Mouse (Mus musculus): Measurements from ENCODE around the gene Jak2. TPM values are rescaled to one million over a fixed set of nuclear protein-coding genes. Genes with fewer than 3 reads are reported as not detected.

The Jak2 gene
- polyA plus RNA-seq, 1 experiment = 7.7 TPM

DNA sequence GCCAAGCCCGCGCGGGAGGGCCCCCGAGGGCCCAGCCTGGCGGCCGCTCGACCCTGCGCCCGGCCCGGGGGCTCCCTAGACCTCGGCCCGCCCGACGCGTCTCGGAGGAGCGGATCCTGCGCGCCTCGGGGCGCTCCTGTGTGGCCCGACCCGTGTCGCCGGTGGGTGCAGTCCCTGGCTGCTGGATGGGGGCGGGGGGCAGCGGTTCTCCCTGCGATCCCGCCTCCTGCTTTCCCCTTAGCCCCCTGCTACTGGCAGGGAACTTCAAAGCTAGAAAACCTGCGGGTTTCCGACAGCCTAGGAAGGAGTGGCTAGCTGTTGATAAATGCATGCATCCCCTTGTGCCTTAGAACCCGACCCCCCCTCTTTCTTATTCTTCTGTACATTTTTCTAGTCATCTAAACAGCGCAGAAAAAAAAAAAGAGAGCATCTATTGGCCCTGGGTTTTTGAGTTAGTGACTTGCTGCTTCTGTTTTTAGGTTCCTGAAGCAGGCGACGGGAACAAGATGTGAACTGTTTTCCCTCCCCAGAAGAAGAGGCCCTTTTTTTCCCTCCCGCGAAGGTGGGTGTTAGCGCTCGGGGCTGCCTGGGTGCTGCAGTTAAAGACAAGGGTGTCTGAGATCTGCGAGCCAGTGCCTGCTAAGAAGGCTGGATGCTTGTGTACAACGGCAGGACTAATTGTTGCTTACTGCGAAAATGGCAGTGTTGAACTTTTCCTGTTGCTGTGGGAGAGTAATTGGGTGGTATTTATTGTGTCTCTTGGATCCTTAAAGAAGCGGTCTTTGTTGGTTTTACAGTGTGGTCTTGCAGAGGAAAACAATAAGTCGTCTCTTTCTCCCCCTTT is 552 bp downstream of the Jak2 start:
- under 1% methylated on average over 44 of the region's 44 CpGs for WGBS
- H3K27ac ChIP-seq (ENCODE audit: insufficient read depth, low read length) = peak overlapping the region; percentile 92
- H3K36me3 ChIP-seq (ENCODE audit: control insufficient read depth, insufficient read depth, low read length) = 0 out of 2 replicates have a peak, but pooled peaks cover 2% of the 10 kb centered on the region
- H3K4me3 ChIP-seq (ENCODE audit: extremely low read depth, insufficient read depth, insufficient read length) = peak overlapping the region; percentile 75
- peak in 1 of 2 experiments; percentile 42 for DNase-seq (ENCODE audit: low read depth in 1 of 2, low spot score in 2 of 2)
- H3K27me3 ChIP-seq (ENCODE audit: control insufficient read depth, insufficient read depth, low read length) = peaks cover 1% of the 10 kb centered on the region; the same call in 1 of the 2 replicates
- TF ChIP-seq CTCF (IDR thresholded peaks at IDR 0.05; ENCODE audit: extremely low read depth, insufficient read depth, insufficient read length, insufficient replicate concordance) = no peak
- no peak for TF ChIP-seq POLR2A (IDR thresholded peaks at IDR 0.05; ENCODE audit: low read depth, low read length)
- H3K4me1 ChIP-seq (ENCODE audit: control insufficient read depth, insufficient read depth, insufficient read length) = peaks cover 2% of the 10 kb centered on the region; the same call in 1 of the 2 replicates

DNA sequence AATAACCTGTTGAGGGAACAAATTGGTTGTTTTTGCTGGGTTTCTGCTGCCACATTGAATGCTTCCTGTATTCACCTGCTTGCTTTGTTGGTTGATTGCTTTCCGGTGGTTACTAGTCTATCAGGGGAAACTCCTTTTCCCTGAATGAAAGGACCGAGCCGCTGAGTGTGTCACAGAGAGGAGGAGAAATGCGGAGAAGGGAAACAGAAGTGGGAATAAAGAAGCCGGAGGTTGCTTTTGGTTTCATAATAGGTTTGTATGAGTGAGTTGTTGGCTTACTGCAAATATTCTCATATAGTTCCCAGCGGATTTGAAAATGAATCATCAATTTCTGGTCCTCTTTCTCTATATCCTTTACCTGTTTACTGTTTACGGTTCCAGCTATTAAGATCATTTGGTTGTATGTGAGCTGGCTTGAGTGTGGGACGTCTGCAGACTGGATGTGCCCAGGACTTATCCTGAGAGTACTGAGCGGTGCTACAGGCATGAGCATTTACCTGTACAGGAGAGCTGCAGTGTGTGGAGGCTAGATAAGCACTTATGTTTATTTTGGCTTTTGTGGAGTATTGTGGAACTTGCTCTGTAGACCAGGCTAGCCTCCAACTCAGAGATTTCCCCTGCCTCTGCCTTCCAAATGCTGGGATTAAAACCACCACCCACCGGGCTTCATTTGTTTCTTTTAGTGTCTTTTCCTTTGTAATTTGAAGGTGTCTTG is 1.4 kb downstream of the Jak2 start:
- H3K36me3 ChIP-seq (ENCODE audit: control insufficient read depth, insufficient read depth, low read length) = 0 out of 2 replicates have a peak, but pooled peaks cover 2% of the 10 kb centered on the region
- peak overlapping the region; percentile 92 for H3K27ac ChIP-seq (ENCODE audit: insufficient read depth, low read length)
- 7% methylated on average over 10 of the region's 10 CpGs for WGBS
- peaks cover 3% of the 10 kb centered on the region; the same call in 1 of the 2 replicates for H3K4me1 ChIP-seq (ENCODE audit: control insufficient read depth, insufficient read depth, insufficient read length)
- H3K4me3 ChIP-seq (ENCODE audit: extremely low read depth, insufficient read depth, insufficient read length) = peak overlapping the region; percentile 75
- H3K27me3 ChIP-seq (ENCODE audit: control insufficient read depth, insufficient read depth, low read length) = peaks cover 1% of the 10 kb centered on the region; the same call in 1 of the 2 replicates
- no peak for DNase-seq (ENCODE audit: low read depth in 1 of 2, low spot score in 2 of 2)
- TF ChIP-seq POLR2A (IDR thresholded peaks at IDR 0.05; ENCODE audit: low read depth, low read length) (no peak), CTCF (IDR thresholded peaks at IDR 0.05; ENCODE audit: extremely low read depth, insufficient read depth, insufficient read length, insufficient replicate concordance) (no peak)

DNA sequence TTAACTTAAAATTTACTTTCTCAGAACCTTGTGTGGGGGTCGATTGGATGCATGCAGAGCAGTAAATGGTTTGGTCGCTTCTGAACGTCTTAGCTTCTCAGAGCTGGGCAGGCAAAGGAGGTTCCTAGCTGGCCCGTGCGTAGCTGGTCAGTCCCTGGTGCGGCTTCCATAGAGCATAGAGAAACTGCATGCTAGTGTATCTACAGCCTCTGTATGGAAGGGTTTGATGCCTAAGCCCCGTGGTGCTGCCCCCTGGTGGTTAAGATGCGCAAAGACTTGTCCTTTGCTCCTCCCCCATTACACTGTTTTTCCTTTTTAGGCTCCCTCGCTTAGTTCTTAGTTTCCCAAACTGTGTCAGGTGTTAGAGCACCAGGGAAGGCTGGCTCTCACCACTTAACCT is 2.1 kb downstream of the Jak2 start:
- H3K36me3 ChIP-seq (ENCODE audit: control insufficient read depth, insufficient read depth, low read length) = peaks cover 2% of the 10 kb centered on the region; the same call in 1 of the 2 replicates
- 1% methylated on average over 9 of the region's 9 CpGs for WGBS
- DNase-seq (ENCODE audit: low read depth in 1 of 2, low spot score in 2 of 2) = peak; percentile 74 to 78
- H3K4me1 ChIP-seq (ENCODE audit: control insufficient read depth, insufficient read depth, insufficient read length) = peaks cover 3% of the 10 kb centered on the region; the same call in 1 of the 2 replicates
- peaks cover 1% of the 10 kb centered on the region; the same call in 1 of the 2 replicates for H3K27me3 ChIP-seq (ENCODE audit: control insufficient read depth, insufficient read depth, low read length)
- TF ChIP-seq CTCF (IDR thresholded peaks at IDR 0.05; ENCODE audit: extremely low read depth, insufficient read depth, insufficient read length, insufficient replicate concordance) (peak; percentile 74; the same call in 1 of the 2 replicates), POLR2A (IDR thresholded peaks at IDR 0.05; ENCODE audit: low read depth, low read length) (no peak)
- peak overlapping the region; percentile 52 for H3K4me3 ChIP-seq (ENCODE audit: extremely low read depth, insufficient read depth, insufficient read length)
- H3K27ac ChIP-seq (ENCODE audit: insufficient read depth, low read length) = no peak overlapping the region

DNA sequence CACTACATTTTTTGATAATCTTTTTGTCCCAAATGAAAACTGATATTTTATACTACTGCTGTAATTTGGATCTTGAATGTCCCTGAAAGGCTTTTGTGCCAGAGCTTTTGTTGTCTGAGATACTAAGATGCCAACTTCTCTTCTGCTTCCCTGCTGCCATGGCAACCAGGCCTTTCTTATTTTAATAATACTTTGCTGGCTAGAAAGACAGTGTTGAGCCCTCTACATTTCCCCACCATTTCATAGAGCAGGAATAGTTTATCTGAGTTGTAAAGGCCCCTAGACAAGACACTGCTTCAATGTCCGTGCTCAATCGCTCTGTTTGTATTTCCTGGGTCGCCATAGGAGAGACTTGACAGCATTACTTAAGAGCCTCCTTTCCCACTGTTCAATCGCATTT is 3.0 kb downstream of the Jak2 start:
- peaks cover 3% of the 10 kb centered on the region; the same call in 1 of the 2 replicates for H3K4me1 ChIP-seq (ENCODE audit: control insufficient read depth, insufficient read depth, insufficient read length)
- H3K4me3 ChIP-seq (ENCODE audit: extremely low read depth, insufficient read depth, insufficient read length) = no peak overlapping the region
- no peak for DNase-seq (ENCODE audit: low read depth in 1 of 2, low spot score in 2 of 2)
- H3K27me3 ChIP-seq (ENCODE audit: control insufficient read depth, insufficient read depth, low read length) = peaks cover 1% of the 10 kb centered on the region; the same call in 1 of the 2 replicates
- peaks cover 2% of the 10 kb centered on the region; the same call in 1 of the 2 replicates for H3K36me3 ChIP-seq (ENCODE audit: control insufficient read depth, insufficient read depth, low read length)
- no peak for TF ChIP-seq CTCF (IDR thresholded peaks at IDR 0.05; ENCODE audit: extremely low read depth, insufficient read depth, insufficient read length, insufficient replicate concordance)
- TF ChIP-seq POLR2A (IDR thresholded peaks at IDR 0.05; ENCODE audit: low read depth, low read length) = no peak
- H3K27ac ChIP-seq (ENCODE audit: insufficient read depth, low read length) = no peak overlapping the region
- WGBS = 85% methylated on average over 4 of the region's 4 CpGs

DNA sequence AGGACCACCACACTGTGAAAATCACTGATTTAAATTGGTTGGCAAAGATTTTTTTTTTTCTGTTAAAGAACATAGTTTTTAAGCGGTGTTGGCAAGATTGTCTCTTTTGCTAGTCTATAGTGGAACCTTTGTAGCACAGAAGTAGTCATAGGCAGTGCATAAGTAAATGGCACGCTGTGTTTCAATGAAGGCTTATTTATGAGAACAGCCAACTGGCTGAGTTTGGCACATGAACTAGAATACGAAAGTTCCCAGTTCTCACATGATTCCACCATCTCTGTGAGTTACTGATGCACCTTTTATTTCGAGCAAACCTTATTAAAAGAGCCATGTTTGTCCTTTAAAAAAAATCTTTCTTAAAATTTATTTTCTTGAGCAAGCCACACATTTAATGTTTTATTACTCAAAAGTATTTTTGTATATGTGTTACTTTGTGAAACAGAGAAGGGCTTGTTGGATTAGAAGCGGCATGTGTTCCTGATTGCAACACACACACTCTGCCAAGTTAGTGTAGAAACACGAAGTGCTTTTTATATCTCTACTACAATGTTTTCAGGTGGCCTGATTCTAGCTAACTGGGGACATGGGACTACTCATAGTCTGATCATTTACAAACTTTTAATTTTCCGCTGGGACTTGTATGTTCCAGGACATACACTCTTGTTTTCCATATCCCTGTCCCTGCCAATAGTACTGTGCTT is 3.8 kb downstream of the Jak2 start:
- peaks cover 3% of the 10 kb centered on the region; the same call in 1 of the 2 replicates for H3K36me3 ChIP-seq (ENCODE audit: control insufficient read depth, insufficient read depth, low read length)

DNA sequence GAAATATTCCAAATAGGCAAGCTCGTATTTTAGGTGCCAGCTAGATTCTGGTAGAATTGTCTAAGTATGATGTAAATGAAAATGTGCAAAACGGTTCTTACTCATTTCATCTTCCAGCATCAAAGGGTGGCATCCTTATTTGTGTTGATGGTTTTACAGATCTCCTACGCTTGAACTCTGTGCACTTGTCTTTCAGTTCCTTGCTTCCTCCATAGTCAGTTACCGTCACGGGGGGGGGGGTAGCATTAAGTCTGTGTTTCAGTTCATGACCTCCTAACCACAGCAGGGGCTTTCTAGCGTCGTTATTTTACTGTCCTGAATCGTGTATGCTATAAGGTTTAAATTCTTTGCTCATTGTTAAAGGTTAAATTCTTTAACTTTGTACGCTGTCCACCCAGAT is 10.0 kb downstream of the Jak2 start:
- peaks cover 5% of the 10 kb centered on the region; the same call in 1 of the 2 replicates for H3K36me3 ChIP-seq (ENCODE audit: control insufficient read depth, insufficient read depth, low read length)
- 54% methylated on average over 9 of the region's 9 CpGs for WGBS

More for the DNA sequence above, 3.8 kb downstream of the Jak2 start:
- no peak for TF ChIP-seq POLR2A (IDR thresholded peaks at IDR 0.05; ENCODE audit: low read depth, low read length)
- TF ChIP-seq CTCF (IDR thresholded peaks at IDR 0.05; ENCODE audit: extremely low read depth, insufficient read depth, insufficient read length, insufficient replicate concordance) = no peak
- Histone ChIP-seq H3K4me1 (ENCODE audit: control insufficient read depth, insufficient read depth, insufficient read length) (peaks cover 3% of the 10 kb centered on the region; the same call in 1 of the 2 replicates), H3K27ac (ENCODE audit: insufficient read depth, low read length) (no peak overlapping the region), H3K4me3 (ENCODE audit: extremely low read depth, insufficient read depth, insufficient read length) (no peak overlapping the region), H3K27me3 (ENCODE audit: control insufficient read depth, insufficient read depth, low read length) (peaks cover 1% of the 10 kb centered on the region; the same call in 1 of the 2 replicates)
- no peak for DNase-seq (ENCODE audit: low read depth in 1 of 2, low spot score in 2 of 2)
- 85% methylated on average over 7 of the region's 7 CpGs for WGBS

More for the DNA sequence above, 10.0 kb downstream of the Jak2 start:
- Histone ChIP-seq H3K27ac (ENCODE audit: insufficient read depth, low read length) (no peak overlapping the region), H3K4me1 (ENCODE audit: control insufficient read depth, insufficient read depth, insufficient read length) (peaks cover 4% of the 10 kb centered on the region), H3K27me3 (ENCODE audit: control insufficient read depth, insufficient read depth, low read length) (no peaks in the 10 kb centered on the region), H3K4me3 (ENCODE audit: extremely low read depth, insufficient read depth, insufficient read length) (no peak overlapping the region)
- TF ChIP-seq POLR2A (IDR thresholded peaks at IDR 0.05; ENCODE audit: low read depth, low read length) (no peak), CTCF (IDR thresholded peaks at IDR 0.05; ENCODE audit: extremely low read depth, insufficient read depth, insufficient read length, insufficient replicate concordance) (no peak)
- no peak for DNase-seq (ENCODE audit: low read depth in 1 of 2, low spot score in 2 of 2)
